In genomic region chr8:122520611-122521010, GRCm38 (mm10) we compare ENCODE assay signal across 12 mouse cellular contexts. TPM values are rescaled to one million over a fixed set of nuclear protein-coding genes. Genes with fewer than 3 reads are reported as not detected.
A peak's percentile ranks its signal among the peaks of the same experiment; 100 is the strongest.
DNase-seq lines count a peak whose midpoint lies in the region; ATAC-seq and TF ChIP-seq lines count a peak whose summit lies in the region.
"Had no signal": no experiment of that assay in that cellular context is flagged by ENCODE, and none has a peak within 500 bp of the region (broad histone marks: within the 10 kb centered on the region; RNA-seq: fewer than 3 reads in every experiment).

No protein-coding gene starts in this region.

- H3K4me1 ChIP-seq in kidney, adult 2 months (ENCODE audit: control insufficient read depth, insufficient read depth, low read length), result peaks cover 44% of the 10 kb centered on the region
- H3K4me1 ChIP-seq in midbrain, embryonic 13.5 days (replicated peaks), result peaks cover 34% of the 10 kb centered on the region
- H3K4me1 ChIP-seq in midbrain, embryonic 15.5 days, result peaks cover 18% of the 10 kb centered on the region
- H3K4me1 ChIP-seq in heart, embryonic 16.5 days (ENCODE audit: control insufficient read depth, insufficient read depth, low read length), result peaks cover 49% of the 10 kb centered on the region
- peaks cover 56% of the 10 kb centered on the region for H3K4me1 ChIP-seq in stomach, embryonic 16.5 days (ENCODE audit: control insufficient read depth, insufficient read depth, low read length)
- no peaks in the 10 kb centered on the region; the same call in 1 of the 2 replicates for H3K4me1 ChIP-seq in midbrain, postnatal 0 days (ENCODE audit: insufficient read depth, low read length)

- ATAC-seq in midbrain, embryonic 13.5 days, result no peak
- no peak for ATAC-seq in midbrain, embryonic 15.5 days (replicated peaks)
- no peak for ATAC-seq in heart, embryonic 16.5 days (replicated peaks; ENCODE audit: extremely low read depth, insufficient read depth, low FRiP score)
- no peak for ATAC-seq in stomach, embryonic 16.5 days (ENCODE audit: insufficient read depth, low FRiP score)
- ATAC-seq in midbrain, postnatal 0 days (ENCODE audit: low FRiP score), result no peak

- H3K4me2 ChIP-seq in midbrain, embryonic 13.5 days (replicated peaks), result no peak overlapping the region
- no peak overlapping the region for H3K4me2 ChIP-seq in midbrain, embryonic 15.5 days
- H3K4me2 ChIP-seq in heart, embryonic 16.5 days (ENCODE audit: low read depth, low read length), result no peak overlapping the region
- H3K4me2 ChIP-seq in stomach, embryonic 16.5 days (ENCODE audit: low read depth, low read length), result no peak overlapping the region
- H3K4me2 ChIP-seq in midbrain, postnatal 0 days (ENCODE audit: low read depth, low read length, poor library complexity, severe bottlenecking), result no peak overlapping the region
- H3K4me2 ChIP-seq: hindbrain, embryonic 12.5 days; neural tube, embryonic 12.5 days had no signal

- no peaks in the 10 kb centered on the region for H3K36me3 ChIP-seq in kidney, adult 2 months (ENCODE audit: control insufficient read depth, insufficient read depth, low read length)
- H3K36me3 ChIP-seq in midbrain, embryonic 13.5 days, result no peaks in the 10 kb centered on the region
- H3K36me3 ChIP-seq in midbrain, embryonic 15.5 days (replicated peaks), result no peaks in the 10 kb centered on the region
- no peaks in the 10 kb centered on the region for H3K36me3 ChIP-seq in heart, embryonic 16.5 days (ENCODE audit: control insufficient read depth, insufficient read depth)
- H3K36me3 ChIP-seq in stomach, embryonic 16.5 days (ENCODE audit: control insufficient read depth, insufficient read depth, low read length), result no peaks in the 10 kb centered on the region
- H3K36me3 ChIP-seq in midbrain, postnatal 0 days (ENCODE audit: insufficient read depth, low read length), result no peaks in the 10 kb centered on the region
- H3K36me3 ChIP-seq: hindbrain, embryonic 12.5 days; neural tube, embryonic 12.5 days had no signal

- H3K4me3 ChIP-seq in kidney, adult 2 months (ENCODE audit: insufficient read depth, low read depth, low read length), result no peak overlapping the region
- no peak overlapping the region for H3K4me3 ChIP-seq in midbrain, embryonic 13.5 days (replicated peaks)
- no peak overlapping the region for H3K4me3 ChIP-seq in midbrain, embryonic 15.5 days
- no peak overlapping the region for H3K4me3 ChIP-seq in heart, embryonic 16.5 days (ENCODE audit: low read length)
- H3K4me3 ChIP-seq in stomach, embryonic 16.5 days (replicated peaks; ENCODE audit: low read length), result no peak overlapping the region
- H3K4me3 ChIP-seq in midbrain, postnatal 0 days (ENCODE audit: low read depth, low read length), result no peak overlapping the region
- H3K4me3 ChIP-seq: hindbrain, embryonic 12.5 days; neural tube, embryonic 12.5 days had no signal

- H3K9ac ChIP-seq in midbrain, embryonic 13.5 days (replicated peaks), result no peak overlapping the region
- H3K9ac ChIP-seq in midbrain, embryonic 15.5 days, result no peak overlapping the region
- H3K9ac ChIP-seq in heart, embryonic 16.5 days (ENCODE audit: low read length), result no peak overlapping the region
- H3K9ac ChIP-seq in stomach, embryonic 16.5 days (ENCODE audit: low read length), result no peak overlapping the region
- H3K9ac ChIP-seq in midbrain, postnatal 0 days (replicated peaks; ENCODE audit: low read length, poor library complexity, severe bottlenecking), result no peak overlapping the region
- H3K9ac ChIP-seq: hindbrain, embryonic 12.5 days; neural tube, embryonic 12.5 days had no signal

- H3K9me3 ChIP-seq in midbrain, embryonic 13.5 days, result no peaks in the 10 kb centered on the region
- no peaks in the 10 kb centered on the region for H3K9me3 ChIP-seq in midbrain, embryonic 15.5 days
- no peaks in the 10 kb centered on the region for H3K9me3 ChIP-seq in heart, embryonic 16.5 days (replicated peaks; ENCODE audit: control insufficient read depth, low read length)
- no peaks in the 10 kb centered on the region for H3K9me3 ChIP-seq in stomach, embryonic 16.5 days (replicated peaks; ENCODE audit: control insufficient read depth, low read length)
- H3K9me3 ChIP-seq in midbrain, postnatal 0 days (ENCODE audit: low read length), result no peaks in the 10 kb centered on the region
- H3K9me3 ChIP-seq: hindbrain, embryonic 12.5 days; neural tube, embryonic 12.5 days had no signal

- DNase-seq in kidney, adult 2 months, result no peak
- no peak for DNase-seq in kidney, postnatal 36 days
- DNase-seq in midbrain, postnatal 0 days (ENCODE audit: low spot score), result no peak
- DNase-seq in adrenal gland, adult 8-10 months, result no peak
- DNase-seq: cerebellum, adult 9-11 months; right cerebral cortex, postnatal 14 days had no signal

- no peak for TF ChIP-seq CTCF in kidney, adult 2 months (conservative IDR thresholded peaks at IDR 0.05; ENCODE audit: insufficient read depth, insufficient read length, low read depth, low read length)
- no peak for TF ChIP-seq CTCF in midbrain, postnatal 0 days (IDR thresholded peaks at IDR 0.05)

- TF ChIP-seq POLR2A in kidney, adult 2 months (IDR thresholded peaks at IDR 0.05; ENCODE audit: low read depth, low read length), result no peak

- WGBS in kidney, adult 2 months, result 73% methylated on average over 11 of the region's 11 CpGs
- WGBS in midbrain, embryonic 13.5 days, result 80% methylated on average over 11 of the region's 11 CpGs
- 75% methylated on average over 11 of the region's 11 CpGs for WGBS in midbrain, embryonic 15.5 days
- 58% methylated on average over 11 of the region's 11 CpGs for WGBS in heart, embryonic 16.5 days
- 77% methylated on average over 11 of the region's 11 CpGs for WGBS in stomach, embryonic 16.5 days
- WGBS in midbrain, postnatal 0 days, result 68% methylated on average over 11 of the region's 11 CpGs

- 0 out of 2 replicates have a peak overlapping the region, but pooled peaks have one; percentile 0 for H3K27ac ChIP-seq in kidney, adult 2 months (ENCODE audit: insufficient read depth, low read depth, low read length)
- peak overlapping the region; percentile 17; the same call in 1 of the 2 replicates for H3K27ac ChIP-seq in midbrain, embryonic 13.5 days
- H3K27ac ChIP-seq in midbrain, embryonic 15.5 days, result no peak overlapping the region
- peak overlapping the region; percentile 74 for H3K27ac ChIP-seq in heart, embryonic 16.5 days (ENCODE audit: low read length)
- peak overlapping the region; percentile 44 for H3K27ac ChIP-seq in stomach, embryonic 16.5 days (ENCODE audit: low read length)
- H3K27ac ChIP-seq in midbrain, postnatal 0 days (ENCODE audit: low read depth, low read length), result no peak overlapping the region
- H3K27ac ChIP-seq: hindbrain, embryonic 12.5 days; neural tube, embryonic 12.5 days had no signal

- H3K27me3 ChIP-seq in kidney, adult 2 months (replicated peaks; ENCODE audit: control insufficient read depth, insufficient read depth, low read length), result no peaks in the 10 kb centered on the region
- no peaks in the 10 kb centered on the region for H3K27me3 ChIP-seq in midbrain, embryonic 13.5 days
- no peaks in the 10 kb centered on the region for H3K27me3 ChIP-seq in midbrain, embryonic 15.5 days (replicated peaks)
- no peaks in the 10 kb centered on the region for H3K27me3 ChIP-seq in heart, embryonic 16.5 days (ENCODE audit: control insufficient read depth, insufficient read depth, low read length)
- no peaks in the 10 kb centered on the region for H3K27me3 ChIP-seq in stomach, embryonic 16.5 days (ENCODE audit: control insufficient read depth, insufficient read depth, low read length)
- H3K27me3 ChIP-seq in midbrain, postnatal 0 days (ENCODE audit: insufficient read depth, low read length), result no peaks in the 10 kb centered on the region
- H3K27me3 ChIP-seq: hindbrain, embryonic 12.5 days; neural tube, embryonic 12.5 days had no signal

RNA-seq across cellular contexts. Expression of gene Piezo1, which starts 30.5 kb away (rescaled TPM):
- 102 and 121 TPM in 2 replicates for polyA plus RNA-seq in kidney, adult 2 months (2012; rRNA removed)
- polyA plus RNA-seq in midbrain, embryonic 13.5 days (2015; fragmentation: Nextera tagmentation; extraction: Ambion mirVana), result 1.6 and 2.9 TPM in 2 replicates
- 2.7 and 3.3 TPM in 2 replicates for polyA plus RNA-seq in midbrain, embryonic 15.5 days (2015; fragmentation: Nextera tagmentation; extraction: Ambion mirVana)
- 13.5 and 15.3 TPM in 2 replicates for polyA plus RNA-seq in heart, embryonic 16.5 days (2015; fragmentation: Nextera tagmentation; extraction: Ambion mirVana)
- polyA plus RNA-seq in stomach, embryonic 16.5 days (2015; fragmentation: Nextera tagmentation; extraction: Ambion mirVana), result 13.5 and 18.9 TPM in 2 replicates
- total RNA-seq in midbrain, postnatal 0 days (2014; rRNA removed), result 10.8 and 14.2 TPM in 2 replicates
- polyA plus RNA-seq in midbrain, postnatal 0 days (2015; fragmentation: Nextera tagmentation; extraction: Ambion mirVana), result 1.3 and 1.8 TPM in 2 replicates
- total RNA-seq in adrenal gland, adult 8-10 months (2022), result 10 to 100 TPM; 13.8 to 25.2 (median 18.5) TPM

RNA-seq across cellular contexts. Expression of gene Ctu2, which starts 44.7 kb away (rescaled TPM):
- polyA plus RNA-seq in kidney, adult 2 months (2012; rRNA removed), result 16.8 and 21.1 TPM in 2 replicates
- polyA plus RNA-seq in midbrain, embryonic 13.5 days (2015; fragmentation: Nextera tagmentation; extraction: Ambion mirVana), result 73.0 and 80.7 TPM in 2 replicates
- 80.0 and 80.4 TPM in 2 replicates for polyA plus RNA-seq in midbrain, embryonic 15.5 days (2015; fragmentation: Nextera tagmentation; extraction: Ambion mirVana)
- polyA plus RNA-seq in heart, embryonic 16.5 days (2015; fragmentation: Nextera tagmentation; extraction: Ambion mirVana), result 25.2 and 27.8 TPM in 2 replicates
- polyA plus RNA-seq in stomach, embryonic 16.5 days (2015; fragmentation: Nextera tagmentation; extraction: Ambion mirVana), result 39.8 TPM in 2 replicates
- total RNA-seq in midbrain, postnatal 0 days (2014; rRNA removed), result 37.7 and 52.6 TPM in 2 replicates
- 95.0 and 99.5 TPM in 2 replicates for polyA plus RNA-seq in midbrain, postnatal 0 days (2015; fragmentation: Nextera tagmentation; extraction: Ambion mirVana)
- 10 to 100 TPM; 25.8 to 28.5 (median 26.2) TPM for total RNA-seq in adrenal gland, adult 8-10 months (2022)

RNA-seq across cellular contexts. Expression of gene Rnf166, which starts 44.7 kb away (rescaled TPM):
- polyA plus RNA-seq in kidney, adult 2 months (2012; rRNA removed), result 64.4 and 64.5 TPM in 2 replicates
- 37.8 and 38.1 TPM in 2 replicates for polyA plus RNA-seq in midbrain, embryonic 13.5 days (2015; fragmentation: Nextera tagmentation; extraction: Ambion mirVana)
- 34.3 and 41.5 TPM in 2 replicates for polyA plus RNA-seq in midbrain, embryonic 15.5 days (2015; fragmentation: Nextera tagmentation; extraction: Ambion mirVana)
- 42.1 and 48.6 TPM in 2 replicates for polyA plus RNA-seq in heart, embryonic 16.5 days (2015; fragmentation: Nextera tagmentation; extraction: Ambion mirVana)
- polyA plus RNA-seq in stomach, embryonic 16.5 days (2015; fragmentation: Nextera tagmentation; extraction: Ambion mirVana), result 31.3 and 36.4 TPM in 2 replicates
- total RNA-seq in midbrain, postnatal 0 days (2014; rRNA removed), result 26.4 and 40.8 TPM in 2 replicates
- 25.1 and 26.5 TPM in 2 replicates for polyA plus RNA-seq in midbrain, postnatal 0 days (2015; fragmentation: Nextera tagmentation; extraction: Ambion mirVana)
- total RNA-seq in adrenal gland, adult 8-10 months (2022), result 10 to 100 TPM; 46.3 to 68.8 (median 57.7) TPM

RNA-seq across cellular contexts. Expression of gene Cdt1, which starts 47.2 kb away (rescaled TPM):
- 7.1 and 8.6 TPM in 2 replicates for polyA plus RNA-seq in kidney, adult 2 months (2012; rRNA removed)
- polyA plus RNA-seq in midbrain, embryonic 13.5 days (2015; fragmentation: Nextera tagmentation; extraction: Ambion mirVana), result 13.8 and 14.1 TPM in 2 replicates
- 7.0 and 8.2 TPM in 2 replicates for polyA plus RNA-seq in midbrain, embryonic 15.5 days (2015; fragmentation: Nextera tagmentation; extraction: Ambion mirVana)
- polyA plus RNA-seq in heart, embryonic 16.5 days (2015; fragmentation: Nextera tagmentation; extraction: Ambion mirVana), result 27.9 and 29.0 TPM in 2 replicates
- polyA plus RNA-seq in stomach, embryonic 16.5 days (2015; fragmentation: Nextera tagmentation; extraction: Ambion mirVana), result 28.4 and 28.5 TPM in 2 replicates
- 9.2 and 15.6 TPM in 2 replicates for total RNA-seq in midbrain, postnatal 0 days (2014; rRNA removed)
- polyA plus RNA-seq in midbrain, postnatal 0 days (2015; fragmentation: Nextera tagmentation; extraction: Ambion mirVana), result 6.4 TPM in 2 replicates
- 1 to 10 TPM; 4.8 to 9.9 (median 8.2) TPM for total RNA-seq in adrenal gland, adult 8-10 months (2022)

RNA-seq across cellular contexts. Expression of gene Aprt, which starts 56.1 kb away (rescaled TPM):
- polyA plus RNA-seq in kidney, adult 2 months (2012; rRNA removed), result 177 and 190 TPM in 2 replicates
- polyA plus RNA-seq in midbrain, embryonic 13.5 days (2015; fragmentation: Nextera tagmentation; extraction: Ambion mirVana), result 136 and 152 TPM in 2 replicates
- 166 and 173 TPM in 2 replicates for polyA plus RNA-seq in midbrain, embryonic 15.5 days (2015; fragmentation: Nextera tagmentation; extraction: Ambion mirVana)
- 159 and 204 TPM in 2 replicates for polyA plus RNA-seq in heart, embryonic 16.5 days (2015; fragmentation: Nextera tagmentation; extraction: Ambion mirVana)
- 335 and 345 TPM in 2 replicates for polyA plus RNA-seq in stomach, embryonic 16.5 days (2015; fragmentation: Nextera tagmentation; extraction: Ambion mirVana)
- total RNA-seq in midbrain, postnatal 0 days (2014; rRNA removed), result 83.9 and 97.2 TPM in 2 replicates
- polyA plus RNA-seq in midbrain, postnatal 0 days (2015; fragmentation: Nextera tagmentation; extraction: Ambion mirVana), result 157 and 170 TPM in 2 replicates
- 100 to 1,000 TPM in 3 of 4 experiments, 10 to 100 TPM in 1; 83.4 to 110 (median 106) TPM for total RNA-seq in adrenal gland, adult 8-10 months (2022)

Comparison
In these comparisons a context has a peak if more than half of its experiments do, and no peak if none do; other contexts are left out.
1. H3K27ac ChIP-seq: peak in kidney, adult 2 months (single experiment), midbrain, embryonic 13.5 days (single experiment), heart, embryonic 16.5 days (single experiment) and stomach, embryonic 16.5 days (single experiment); none in midbrain, embryonic 15.5 days (single experiment) and midbrain, postnatal 0 days (single experiment).